ENCODE assay signal across 8 mouse cellular contexts in genomic region chr12:111485652-111486306, GRCm38 (mm10). TPM values are rescaled to one million over a fixed set of nuclear protein-coding genes. Genes with fewer than 3 reads are reported as not detected.
DNase-seq lines count a peak whose midpoint lies in the region; ATAC-seq and TF ChIP-seq lines count a peak whose summit lies in the region.

Gene Gm266, minus strand, starts transcription at chr12:111485823.

- no peaks in the 10 kb centered on the region for H3K9me3 ChIP-seq in lung, embryonic 16.5 days (ENCODE audit: control insufficient read depth, low read length)
- H3K9me3 ChIP-seq in heart, postnatal 0 days (replicated peaks; ENCODE audit: control insufficient read depth, low read length), result no peaks in the 10 kb centered on the region
- H3K9me3 ChIP-seq in limb, embryonic 15.5 days, result no peaks in the 10 kb centered on the region

- peak within 1 kb of the TSS; percentile 60 for H3K9ac ChIP-seq in lung, embryonic 16.5 days (ENCODE audit: low read length)
- no peak within 1 kb of the TSS for H3K9ac ChIP-seq in heart, postnatal 0 days (replicated peaks; ENCODE audit: low read depth, low read length)
- peak within 1 kb of the TSS; percentile 31 for H3K9ac ChIP-seq in limb, embryonic 15.5 days

- DNase-seq in lung, postnatal 25 days (ENCODE audit: low spot score), result no peak
- peak; percentile 85 for DNase-seq in embryo, embryonic 11 days
- no peak for DNase-seq in heart, postnatal 0 days (ENCODE audit: low spot score)
- no peak for DNase-seq in layer of hippocampus, adult 8-10 months (ENCODE audit: low spot score in 2 of 2)
- DNase-seq in layer of hippocampus, adult 11-12 months (ENCODE audit: low spot score), result no peak

- no peak for TF ChIP-seq EP300 in heart, postnatal 0 days (IDR thresholded peaks at IDR 0.05; ENCODE audit: low read depth)

- H3K36me3 ChIP-seq in lung, embryonic 16.5 days (ENCODE audit: control insufficient read depth, insufficient read depth, low read length), result no peaks in the 10 kb centered on the region
- H3K36me3 ChIP-seq in heart, postnatal 0 days (replicated peaks; ENCODE audit: control insufficient read depth, insufficient read depth, low read length), result no peaks in the 10 kb centered on the region
- H3K36me3 ChIP-seq in limb, embryonic 15.5 days, result no peaks in the 10 kb centered on the region

- WGBS in lung, embryonic 16.5 days, result 2% methylated on average over 38 of the region's 58 CpGs
- WGBS in heart, postnatal 0 days, result 1% methylated on average over 30 of the region's 58 CpGs
- under 1% methylated on average over 58 of the region's 58 CpGs for WGBS in limb, embryonic 15.5 days
- 1% methylated on average over 58 of the region's 58 CpGs for WGBS in olfactory bulb, adult 2 months

- peaks cover 13% of the 10 kb centered on the region for H3K4me1 ChIP-seq in lung, embryonic 16.5 days (replicated peaks; ENCODE audit: control insufficient read depth, insufficient read depth, low read length)
- peaks cover 14% of the 10 kb centered on the region for H3K4me1 ChIP-seq in heart, postnatal 0 days (ENCODE audit: control insufficient read depth, insufficient read depth)
- peaks cover 19% of the 10 kb centered on the region for H3K4me1 ChIP-seq in limb, embryonic 15.5 days
- peaks cover 16% of the 10 kb centered on the region for H3K4me1 ChIP-seq in olfactory bulb, adult 2 months (ENCODE audit: control insufficient read depth, insufficient read depth, low read length)

- ATAC-seq in lung, embryonic 16.5 days (ENCODE audit: low read depth), result peak; percentile 87
- peak; percentile 44; the same call in 1 of the 2 replicates for ATAC-seq in heart, postnatal 0 days (ENCODE audit: insufficient read depth, low read depth)
- ATAC-seq in limb, embryonic 15.5 days (ENCODE audit: insufficient number of reproducible peaks, low FRiP score, low TSS enrichment, low read depth), result peak; percentile 62; the same call in 1 of the 2 replicates

- TF ChIP-seq CTCF in heart, postnatal 0 days (IDR thresholded peaks at IDR 0.05; ENCODE audit: low read depth), result no peak
- no peak for TF ChIP-seq CTCF in olfactory bulb, adult 2 months (IDR thresholded peaks at IDR 0.05; ENCODE audit: insufficient read depth, low read depth, low read length)

- peak within 1 kb of the TSS; percentile 88 for H3K4me2 ChIP-seq in lung, embryonic 16.5 days (ENCODE audit: low read depth, low read length)
- H3K4me2 ChIP-seq in heart, postnatal 0 days (ENCODE audit: low read depth, low read length), result peak within 1 kb of the TSS; percentile 81
- peak within 1 kb of the TSS; percentile 91 for H3K4me2 ChIP-seq in limb, embryonic 15.5 days

- H3K27me3 ChIP-seq in lung, embryonic 16.5 days (ENCODE audit: control insufficient read depth, insufficient read depth, low read depth, low read length), result peaks cover 36% of the 10 kb centered on the region
- H3K27me3 ChIP-seq in heart, postnatal 0 days (ENCODE audit: control insufficient read depth, insufficient read depth, low read length), result peaks cover 61% of the 10 kb centered on the region
- peaks cover 62% of the 10 kb centered on the region for H3K27me3 ChIP-seq in limb, embryonic 15.5 days

- TF ChIP-seq POLR2A in olfactory bulb, adult 2 months (IDR thresholded peaks at IDR 0.05; ENCODE audit: insufficient read depth, low read depth, low read length), result no peak

- H3K4me3 ChIP-seq in lung, embryonic 16.5 days (ENCODE audit: low read length), result peak within 1 kb of the TSS; percentile 57
- H3K4me3 ChIP-seq in heart, postnatal 0 days (ENCODE audit: low read depth, low read length), result peak within 1 kb of the TSS; percentile 53
- peak within 1 kb of the TSS; percentile 46 for H3K4me3 ChIP-seq in limb, embryonic 15.5 days
- H3K4me3 ChIP-seq in olfactory bulb, adult 2 months (ENCODE audit: insufficient read depth, low read depth, low read length), result peak within 1 kb of the TSS; percentile 29

- H3K27ac ChIP-seq in lung, embryonic 16.5 days (ENCODE audit: low read length), result no peak within 1 kb of the TSS
- no peak within 1 kb of the TSS for H3K27ac ChIP-seq in heart, postnatal 0 days (ENCODE audit: low read depth)
- no peak within 1 kb of the TSS for H3K27ac ChIP-seq in limb, embryonic 15.5 days
- H3K27ac ChIP-seq in olfactory bulb, adult 2 months (ENCODE audit: insufficient read depth, low read depth, low read length), result no peak within 1 kb of the TSS

RNA-seq across cellular contexts. Expression of gene Gm266, which starts in this region (rescaled TPM):
- polyA plus RNA-seq in lung, embryonic 16.5 days (2015; fragmentation: Nextera tagmentation; extraction: Ambion mirVana), result 3.9 and 5.4 TPM in 2 replicates
- total RNA-seq in heart, postnatal 0 days (2014; rRNA removed; ENCODE audit: low replicate concordance), result 4.0 and 4.3 TPM in 2 replicates
- polyA plus RNA-seq in heart, postnatal 0 days (2015; fragmentation: Nextera tagmentation; extraction: Ambion mirVana), result 0.85 and 1.3 TPM in 2 replicates
- polyA plus RNA-seq in limb, embryonic 15.5 days (2015; fragmentation: Nextera tagmentation; extraction: Ambion mirVana), result 13.1 and 16.1 TPM in 2 replicates
- not detected in 2 replicates for polyA plus RNA-seq in olfactory bulb, adult 2 months (2012; ENCODE audit: insufficient read depth, insufficient read length, low replicate concordance, missing spikeins)
- total RNA-seq in layer of hippocampus, adult 8-10 months (2022), result 1 to 10 TPM; 3.6 to 6.6 (median 4.6) TPM
